Mouse (Mus musculus) central nervous system, embryonic 14 days (tissue): ENCODE results near the gene Kirrel3. TPM values are rescaled to one million over a fixed set of nuclear protein-coding genes. Genes with fewer than 3 reads are reported as not detected.

ENCODE experiments used
- polyA plus RNA-seq: library from polyadenylated mRNA; depleted of rRNA; stranded (reverse); fragments of >200 nt; gene quantifications from 2 replicates; pipeline ENCODE4 v1.2.3, GENCODE M21; 2012; rRNA removed

The Kirrel3 gene
- 22.7 and 23.0 TPM in 2 replicates for polyA plus RNA-seq

DNA sequence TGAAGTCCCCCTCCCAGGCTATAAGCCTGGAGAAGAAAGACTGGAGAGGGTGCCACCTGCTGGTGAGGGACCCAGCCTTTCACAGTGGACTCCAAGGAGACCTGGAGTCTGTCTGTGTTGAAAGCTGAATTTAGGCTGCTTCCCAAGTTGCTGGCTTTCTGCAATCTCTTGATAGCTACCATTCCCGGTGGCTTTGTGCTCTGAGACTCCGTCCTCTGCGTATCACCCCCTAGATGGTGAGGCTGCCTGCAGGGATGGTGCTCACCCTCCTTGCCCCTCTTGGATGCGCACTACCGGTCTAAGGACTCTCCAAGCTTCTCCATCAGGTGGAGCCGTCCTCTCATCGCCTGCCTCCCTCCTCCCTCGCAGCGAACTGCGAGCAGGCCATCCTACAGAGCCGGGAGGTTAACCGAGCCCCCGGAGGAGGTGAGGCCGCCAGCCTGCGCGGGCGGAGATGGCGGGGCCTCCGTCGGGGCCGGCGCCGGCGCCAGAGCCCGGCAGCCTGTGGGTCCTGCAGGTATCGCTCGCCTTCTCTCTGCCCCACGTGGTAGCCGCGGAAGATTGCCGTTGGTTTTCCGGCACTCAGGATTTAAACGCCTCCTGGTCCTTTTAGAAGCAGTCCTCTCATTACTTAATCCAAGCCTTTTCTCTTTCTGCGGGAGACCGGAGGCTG is at the start of gene Kirrel3:
Gene Kirrel3, plus strand, starts transcription at position 136 of the 673 bp plus-strand sequence.

